8 mouse cellular contexts compared by ENCODE assay signal in the genomic region with DNA sequence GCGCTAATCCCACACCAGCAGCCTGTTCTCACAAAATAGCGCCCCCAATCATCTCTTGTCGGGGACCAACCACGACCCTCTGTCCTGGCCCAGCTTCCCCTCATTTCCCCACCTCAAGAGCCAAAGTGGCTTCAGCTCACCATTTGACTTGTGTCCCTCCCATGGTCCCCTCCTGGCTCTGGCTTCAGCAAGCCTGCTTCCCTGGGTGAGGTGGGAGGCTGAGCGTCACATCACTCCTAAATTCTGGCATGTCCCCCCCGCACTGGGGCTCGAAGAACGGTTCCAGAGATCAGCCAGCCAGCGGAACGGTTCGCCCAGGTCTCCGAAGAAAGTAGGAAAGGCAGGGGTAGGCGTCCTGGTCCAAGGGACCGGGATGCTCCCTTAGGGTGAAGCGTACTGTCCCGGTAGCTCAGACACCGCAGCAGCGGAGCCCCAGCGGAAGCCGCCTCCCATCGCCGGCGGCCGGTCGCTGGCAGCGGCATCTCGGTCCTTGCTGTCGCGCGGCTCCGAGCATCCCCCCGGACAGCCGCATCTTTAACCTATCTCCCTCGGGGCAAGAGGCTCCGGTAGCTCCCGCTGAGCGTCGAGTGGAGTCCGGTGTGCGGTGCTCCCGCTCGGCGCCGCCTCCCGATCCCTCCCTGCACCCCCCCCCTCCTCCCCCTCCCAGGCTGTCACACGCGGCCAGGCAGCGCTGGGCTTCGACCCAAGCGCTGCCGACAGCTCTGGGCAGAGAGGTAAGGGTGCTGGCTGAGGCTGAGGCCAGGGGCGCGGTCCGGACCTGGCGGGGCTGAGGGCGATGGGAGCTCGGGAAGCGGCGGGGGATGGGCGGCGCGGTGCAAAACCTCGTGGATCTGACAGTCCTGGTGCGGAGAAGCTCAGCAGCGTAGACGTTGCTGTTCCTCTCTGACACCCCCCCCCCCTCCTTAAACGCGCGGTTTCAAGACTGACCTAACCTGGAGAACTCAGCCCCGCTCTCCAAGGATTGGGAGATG. TPM values are rescaled to one million over a fixed set of nuclear protein-coding genes. Genes with fewer than 3 reads are reported as not detected.
A peak's percentile ranks its signal among the peaks of the same experiment; 100 is the strongest.
DNase-seq lines count a peak whose midpoint lies in the region; ATAC-seq and TF ChIP-seq lines count a peak whose summit lies in the region.

No protein-coding gene starts in this region.

- no peaks in the 10 kb centered on the region for H3K36me3 ChIP-seq in kidney, embryonic 16.5 days (ENCODE audit: insufficient read depth, low read length)
- no peaks in the 10 kb centered on the region for H3K36me3 ChIP-seq in liver, adult 2 months (ENCODE audit: control insufficient read depth, insufficient read depth, low read length)
- H3K36me3 ChIP-seq in midbrain, embryonic 16.5 days (ENCODE audit: control insufficient read depth, insufficient read depth, low read length), result peaks cover 4% of the 10 kb centered on the region; the same call in 1 of the 2 replicates
- H3K36me3 ChIP-seq in testis, adult 2 months (ENCODE audit: control insufficient read depth, insufficient read depth, low read length), result no peaks in the 10 kb centered on the region; the same call in 1 of the 2 replicates

- peak overlapping the region; percentile 64 for H3K4me3 ChIP-seq in kidney, embryonic 16.5 days (ENCODE audit: low read length)
- H3K4me3 ChIP-seq in liver, adult 2 months (ENCODE audit: insufficient read depth, low read depth, low read length), result peak overlapping the region; percentile 63
- H3K4me3 ChIP-seq in midbrain, embryonic 16.5 days (ENCODE audit: low read depth, low read length), result peak overlapping the region; percentile 69
- H3K4me3 ChIP-seq in testis, adult 2 months (ENCODE audit: control insufficient read depth, low read depth, low read length), result peak overlapping the region; percentile 80

- ATAC-seq in kidney, embryonic 16.5 days (ENCODE audit: low FRiP score, low TSS enrichment), result peak; percentile 52; the same call in 1 of the 2 replicates
- ATAC-seq in midbrain, embryonic 16.5 days, result peak; percentile 72

- H3K9me3 ChIP-seq in kidney, embryonic 16.5 days (ENCODE audit: low read length), result no peaks in the 10 kb centered on the region
- H3K9me3 ChIP-seq in midbrain, embryonic 16.5 days (replicated peaks; ENCODE audit: control insufficient read depth, low read length, poor library complexity, severe bottlenecking), result no peaks in the 10 kb centered on the region

- H3K27me3 ChIP-seq in kidney, embryonic 16.5 days (ENCODE audit: insufficient read depth, low read length), result peaks cover 17% of the 10 kb centered on the region
- H3K27me3 ChIP-seq in liver, adult 2 months (ENCODE audit: control insufficient read depth, insufficient read depth, low read length), result no peaks in the 10 kb centered on the region
- H3K27me3 ChIP-seq in midbrain, embryonic 16.5 days (ENCODE audit: control insufficient read depth, insufficient read depth, low read depth, low read length), result no peaks in the 10 kb centered on the region
- no peaks in the 10 kb centered on the region for H3K27me3 ChIP-seq in testis, adult 2 months (ENCODE audit: control insufficient read depth, insufficient read depth, low read length)

- H3K9ac ChIP-seq in kidney, embryonic 16.5 days (replicated peaks; ENCODE audit: low read length), result peak overlapping the region; percentile 64
- peak overlapping the region; percentile 75 for H3K9ac ChIP-seq in liver, adult 2 months (ENCODE audit: low read depth, low read length)
- peak overlapping the region; percentile 90 for H3K9ac ChIP-seq in midbrain, embryonic 16.5 days (ENCODE audit: low read depth, low read length)

- TF ChIP-seq CTCF in liver, adult 2 months (IDR thresholded peaks at IDR 0.05; ENCODE audit: low read depth, low read length), result no peak
- no peak for TF ChIP-seq CTCF in testis, adult 2 months (IDR thresholded peaks at IDR 0.05; ENCODE audit: control insufficient read depth, insufficient read depth, insufficient replicate concordance, low read depth, low read length)

- peak; percentile 50 for DNase-seq in kidney, adult 18-20 months
- no peak for DNase-seq in kidney, adult 9 months
- peak; percentile 45 for DNase-seq in embryo, embryonic 10 days (ENCODE audit: low spot score)
- peak; percentile 15 to 33 for DNase-seq in heart, adult 9 months (ENCODE audit: low spot score in 2 of 2)
- peak; percentile 58 for DNase-seq in liver, adult 2 months (ENCODE audit: extremely low read depth, low read depth, low spot score)

- WGBS in kidney, embryonic 16.5 days, result under 1% methylated on average over 60 of the region's 70 CpGs
- WGBS in liver, adult 2 months, result 1% methylated on average over 66 of the region's 70 CpGs
- under 1% methylated on average over 62 of the region's 70 CpGs for WGBS in midbrain, embryonic 16.5 days

- H3K27ac ChIP-seq in kidney, embryonic 16.5 days (ENCODE audit: low read length), result no peak overlapping the region
- peak overlapping the region; percentile 56 for H3K27ac ChIP-seq in liver, adult 2 months (replicated peaks; ENCODE audit: insufficient read depth, low read depth, low read length)
- peak overlapping the region; percentile 83 for H3K27ac ChIP-seq in midbrain, embryonic 16.5 days (ENCODE audit: low read length)
- H3K27ac ChIP-seq in testis, adult 2 months (ENCODE audit: control insufficient read depth, insufficient read depth, low read depth, low read length), result no peak overlapping the region

- TF ChIP-seq POLR2A in liver, adult 2 months (IDR thresholded peaks at IDR 0.05; ENCODE audit: extremely low read depth, insufficient read depth, low read length), result 0 out of 2 replicates have a peak, but pooled peaks have one; percentile 23
- no peak for TF ChIP-seq POLR2A in testis, adult 2 months (IDR thresholded peaks at IDR 0.05; ENCODE audit: control insufficient read depth, low read depth, low read length)

- H3K79me2 ChIP-seq in liver, adult 2 months (ENCODE audit: control insufficient read depth, insufficient read depth, low read length), result peaks cover 3% of the 10 kb centered on the region; the same call in 1 of the 2 replicates

- H3K4me2 ChIP-seq in kidney, embryonic 16.5 days (replicated peaks; ENCODE audit: low read depth, low read length), result peak overlapping the region; percentile 100
- H3K4me2 ChIP-seq in midbrain, embryonic 16.5 days (ENCODE audit: low read length), result peak overlapping the region; percentile 90

- H3K4me1 ChIP-seq in kidney, embryonic 16.5 days (ENCODE audit: insufficient read depth, low read length), result peaks cover 16% of the 10 kb centered on the region; the same call in 1 of the 2 replicates
- peaks cover 21% of the 10 kb centered on the region for H3K4me1 ChIP-seq in liver, adult 2 months (ENCODE audit: control insufficient read depth, insufficient read depth, low read length)
- peaks cover 14% of the 10 kb centered on the region for H3K4me1 ChIP-seq in midbrain, embryonic 16.5 days (ENCODE audit: control insufficient read depth, insufficient read depth, low read length)
- H3K4me1 ChIP-seq in testis, adult 2 months (ENCODE audit: control insufficient read depth, insufficient read depth, low read length), result peaks cover 13% of the 10 kb centered on the region

RNA-seq across cellular contexts. Expression of gene Dlat, which starts 39.1 kb away (rescaled TPM):
- polyA plus RNA-seq in kidney, embryonic 16.5 days (2015; fragmentation: Nextera tagmentation; extraction: Ambion mirVana), result 64.0 and 67.9 TPM in 2 replicates
- 39.5 and 41.1 TPM in 2 replicates for total RNA-seq in liver, adult 2 months (2014; rRNA removed)
- polyA plus RNA-seq in liver, adult 2 months (2012; rRNA removed), result 20.9 and 25.5 TPM in 2 replicates
- 47.0 and 54.3 TPM in 2 replicates for polyA plus RNA-seq in midbrain, embryonic 16.5 days (2015; fragmentation: Nextera tagmentation; extraction: Ambion mirVana)
- polyA plus RNA-seq in testis, adult 2 months (2012; rRNA removed), result 36.8 and 39.7 TPM in 2 replicates

RNA-seq across cellular contexts. Expression of gene Dixdc1, which starts 40.6 kb away (rescaled TPM):
- 7.7 and 8.6 TPM in 2 replicates for polyA plus RNA-seq in kidney, embryonic 16.5 days (2015; fragmentation: Nextera tagmentation; extraction: Ambion mirVana)
- total RNA-seq in liver, adult 2 months (2014; rRNA removed), result 20.3 and 22.8 TPM in 2 replicates
- polyA plus RNA-seq in liver, adult 2 months (2012; rRNA removed), result 3.7 and 4.6 TPM in 2 replicates
- polyA plus RNA-seq in midbrain, embryonic 16.5 days (2015; fragmentation: Nextera tagmentation; extraction: Ambion mirVana), result 37.8 and 41.0 TPM in 2 replicates
- polyA plus RNA-seq in testis, adult 2 months (2012; rRNA removed), result 14.1 and 15.0 TPM in 2 replicates

RNA-seq across cellular contexts. Expression of gene 2310030G06Rik, which starts 47.6 kb away (rescaled TPM):
- 12.4 and 13.3 TPM in 2 replicates for polyA plus RNA-seq in kidney, embryonic 16.5 days (2015; fragmentation: Nextera tagmentation; extraction: Ambion mirVana)
- 14.9 and 15.7 TPM in 2 replicates for total RNA-seq in liver, adult 2 months (2014; rRNA removed)
- polyA plus RNA-seq in liver, adult 2 months (2012; rRNA removed), result 13.9 and 14.9 TPM in 2 replicates
- 1.2 and 2.5 TPM in 2 replicates for polyA plus RNA-seq in midbrain, embryonic 16.5 days (2015; fragmentation: Nextera tagmentation; extraction: Ambion mirVana)
- polyA plus RNA-seq in testis, adult 2 months (2012; rRNA removed), result 1.6 and 2.1 TPM in 2 replicates

RNA-seq across cellular contexts. Expression of gene Cryab, which starts 52.4 kb away (rescaled TPM):
- polyA plus RNA-seq in kidney, embryonic 16.5 days (2015; fragmentation: Nextera tagmentation; extraction: Ambion mirVana), result 54.3 and 57.4 TPM in 2 replicates
- total RNA-seq in liver, adult 2 months (2014; rRNA removed), result 1.3 and 2.4 TPM in 2 replicates
- 5.5 and 6.6 TPM in 2 replicates for polyA plus RNA-seq in liver, adult 2 months (2012; rRNA removed)
- polyA plus RNA-seq in midbrain, embryonic 16.5 days (2015; fragmentation: Nextera tagmentation; extraction: Ambion mirVana), result 8.1 and 9.1 TPM in 2 replicates
- 4.4 and 6.0 TPM in 2 replicates for polyA plus RNA-seq in testis, adult 2 months (2012; rRNA removed)

RNA-seq across cellular contexts. Expression of gene Hspb2, which starts 53.4 kb away (rescaled TPM):
- polyA plus RNA-seq in kidney, embryonic 16.5 days (2015; fragmentation: Nextera tagmentation; extraction: Ambion mirVana), result 5.2 and 6.0 TPM in 2 replicates
- total RNA-seq in liver, adult 2 months (2014; rRNA removed), result 0.55 TPM in 1 of 2 replicates, not detected in the other
- 0.88 and 1.1 TPM in 2 replicates for polyA plus RNA-seq in liver, adult 2 months (2012; rRNA removed)
- 0.84 and 0.91 TPM in 2 replicates for polyA plus RNA-seq in midbrain, embryonic 16.5 days (2015; fragmentation: Nextera tagmentation; extraction: Ambion mirVana)
- polyA plus RNA-seq in testis, adult 2 months (2012; rRNA removed), result 2.3 and 3.6 TPM in 2 replicates

Comparison
In these comparisons a context has a peak if more than half of its experiments do, and no peak if none do; other contexts are left out.
1. H3K27ac ChIP-seq: peak in liver, adult 2 months (single experiment) and midbrain, embryonic 16.5 days (single experiment); none in kidney, embryonic 16.5 days (single experiment) and testis, adult 2 months (single experiment).
2. Peak in every context shown above with its lines, with median percentiles within 50 percentile points of each other: H3K4me3 ChIP-seq and H3K9ac ChIP-seq.